Mouse (Mus musculus) adrenal gland, adult (tissue): ENCODE results near the gene Rap2b.

Experiments used
- DNase-seq, 2 experiments: peaks; one replicate each; pipeline ENCODE4 v3.0.0; 2022 to 2023; ENCODE audit warnings: low spot score in 1 of 2; ENCODE audit not compliant: inconsistent age in 2 of 2

Gene Rap2b

GRCm38 (mm10) chr3:61361338-61361737 lies at the start of gene Rap2b:
Rap2b (plus strand) TSS chr3:61361638.
- DNase-seq: no peak

- no peak for DNase-seq
Measured at GRCm38 (mm10) chr3:61315002-61315401, 46.4 kb upstream of the Rap2b start.

DNA sequence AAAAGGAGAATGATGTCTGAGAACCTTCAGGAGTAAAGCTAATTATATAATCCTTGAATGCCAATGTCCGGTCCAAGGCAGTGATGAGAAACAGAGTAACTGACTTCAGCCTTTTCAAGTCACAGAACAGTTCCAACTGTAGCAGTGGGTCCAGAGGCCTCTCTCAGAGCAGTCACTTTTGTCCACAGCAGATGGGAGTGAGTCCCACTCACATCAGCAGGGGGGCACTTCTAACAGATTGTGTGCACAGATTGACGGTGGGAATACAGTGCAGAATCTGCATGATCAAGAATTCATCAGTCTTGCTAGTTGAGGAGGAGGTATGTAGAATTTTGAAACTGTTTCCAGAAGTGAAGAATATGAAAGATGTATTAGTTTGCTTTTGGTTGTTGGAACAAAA lies 41.4 kb upstream of the Rap2b start:
- DNase-seq: no peak

DNA sequence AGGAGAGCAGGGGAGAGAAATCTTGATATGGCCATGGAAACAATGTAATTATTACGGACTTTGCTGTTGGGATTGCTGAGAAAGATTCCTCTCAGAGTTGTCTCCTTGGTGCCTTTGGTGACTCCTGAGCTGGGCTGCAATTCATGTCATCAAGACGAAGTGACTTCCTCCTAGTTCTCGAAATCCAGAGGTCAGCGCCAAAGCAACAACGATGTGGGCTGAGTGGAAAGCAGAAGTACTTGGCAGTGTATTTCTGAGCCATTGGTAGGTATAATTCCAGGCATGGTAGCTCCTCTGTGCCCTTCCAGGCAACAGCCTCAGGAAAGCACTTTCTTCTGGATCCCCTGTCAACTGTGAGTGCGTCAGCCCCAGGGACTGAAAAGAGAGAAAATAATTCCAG lies 39.8 kb upstream of the Rap2b start:
- no peak for DNase-seq

DNA sequence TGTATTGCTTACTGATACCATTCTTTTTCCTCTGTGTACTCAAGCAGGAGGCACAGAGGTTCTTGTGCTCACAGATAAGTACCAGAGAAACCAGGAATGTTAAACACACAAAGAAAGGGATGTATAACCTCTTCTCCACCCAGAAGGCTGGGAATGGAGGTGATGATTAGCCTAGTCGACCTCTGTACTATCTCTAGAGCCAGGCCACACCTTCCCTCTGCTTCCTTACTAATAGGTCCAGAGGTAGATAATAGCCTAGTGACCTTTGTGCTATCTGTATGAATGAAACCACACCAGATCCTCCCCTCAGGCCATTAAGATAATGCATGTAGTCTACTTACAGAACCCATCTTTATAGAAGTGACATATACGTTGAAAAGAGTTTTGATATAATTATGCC lies 25.2 kb upstream of the Rap2b start:
- no peak for DNase-seq

GRCm38 (mm10) chr3:61337230-61337629 lies 24.2 kb upstream of the Rap2b start:
- DNase-seq: no peak

GRCm38 (mm10) chr3:61340321-61340720 lies 21.1 kb upstream of the Rap2b start:
- DNase-seq: no peak

DNA sequence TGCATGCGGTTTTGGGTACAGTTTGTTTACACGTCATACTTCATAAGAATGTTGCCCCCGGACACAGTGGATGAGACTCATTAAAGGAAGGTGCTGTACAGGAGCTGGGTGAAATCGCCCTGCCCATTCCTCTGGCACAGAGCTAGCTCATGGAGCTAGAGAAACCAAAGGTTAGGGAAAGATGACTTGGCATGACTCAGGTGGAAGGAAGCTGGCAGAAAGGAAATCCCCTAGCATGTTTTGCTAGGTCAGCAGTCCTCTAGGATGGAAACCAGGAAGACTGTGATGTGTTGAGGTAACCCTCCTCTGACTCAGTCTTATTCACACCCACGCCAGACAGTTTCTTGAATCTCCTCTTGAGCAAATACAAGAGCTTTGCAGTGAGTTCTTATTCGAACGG lies 17.4 kb upstream of the Rap2b start:
- DNase-seq: no peak

DNA sequence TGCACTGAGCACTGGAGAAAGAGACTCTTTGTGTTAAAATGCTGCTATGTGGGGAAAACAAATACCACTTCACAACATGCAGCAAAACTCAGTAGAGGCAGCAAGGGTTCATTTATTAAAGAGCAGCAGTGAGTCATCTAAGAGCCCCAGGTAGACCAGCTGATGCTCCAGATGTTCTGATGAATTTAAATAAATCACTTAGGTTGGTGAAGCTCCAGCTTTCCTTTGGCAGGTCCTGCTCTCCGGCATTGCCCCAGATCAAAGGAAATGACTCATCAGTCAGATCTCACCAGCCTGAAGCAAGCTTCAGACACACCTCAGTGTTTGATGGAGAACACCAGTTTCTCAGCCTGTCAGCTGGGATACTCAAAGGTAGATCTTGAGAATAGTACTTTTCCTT lies 15.8 kb upstream of the Rap2b start:
- DNase-seq: no peak

GRCm38 (mm10) chr3:61348036-61348614 lies 13.3 kb upstream of the Rap2b start:
- DNase-seq: no peak

GRCm38 (mm10) chr3:61349433-61349832 lies 12.0 kb upstream of the Rap2b start:
- no peak for DNase-seq

GRCm38 (mm10) chr3:61355464-61355863 lies 6.0 kb upstream of the Rap2b start:
- no peak for DNase-seq

DNA sequence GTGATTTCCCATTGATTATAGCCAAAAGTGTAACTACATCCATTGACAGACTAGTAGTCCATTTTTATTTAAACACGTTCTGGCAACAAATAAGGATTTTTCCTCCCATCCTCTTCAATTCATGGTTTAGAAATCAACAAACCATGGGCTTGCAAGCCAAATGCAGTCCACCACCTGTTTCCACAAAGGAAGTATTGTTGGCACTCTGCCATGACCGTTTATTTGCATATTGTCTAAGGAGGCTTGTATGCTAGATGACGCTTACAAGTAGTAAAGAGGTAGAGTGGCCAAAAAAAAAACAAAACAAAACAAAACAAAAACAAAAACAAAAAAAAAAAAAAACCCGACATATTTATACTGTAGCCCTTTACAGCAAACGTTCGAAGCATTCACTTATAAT lies 3.3 kb upstream of the Rap2b start:
- no peak for DNase-seq

GRCm38 (mm10) chr3:61358756-61359293 lies 2.6 kb upstream of the Rap2b start:
- DNase-seq: no peak

DNA sequence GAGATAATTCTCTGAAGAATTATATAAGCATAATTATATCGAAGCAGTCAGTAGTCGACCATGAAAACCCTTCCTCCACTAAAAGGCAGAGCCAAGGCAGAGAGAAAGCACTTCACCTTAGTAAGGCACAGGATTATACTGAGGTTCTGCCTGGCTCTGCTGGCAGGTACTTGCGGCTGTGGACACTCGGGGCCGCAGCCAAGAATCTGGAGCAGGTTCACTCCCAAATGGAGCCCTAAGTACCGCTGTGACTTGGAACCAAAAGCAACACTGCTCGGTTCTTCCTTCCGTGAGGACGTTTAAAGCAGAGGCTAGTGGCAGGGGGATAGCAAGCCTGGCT lies 1.4 kb downstream of the Rap2b start:
- no peak for DNase-seq

- peak; percentile 92 to 97 for DNase-seq
Measured at GRCm38 (mm10) chr3:61363161-61363988, 1.9 kb downstream of the Rap2b start.

DNA sequence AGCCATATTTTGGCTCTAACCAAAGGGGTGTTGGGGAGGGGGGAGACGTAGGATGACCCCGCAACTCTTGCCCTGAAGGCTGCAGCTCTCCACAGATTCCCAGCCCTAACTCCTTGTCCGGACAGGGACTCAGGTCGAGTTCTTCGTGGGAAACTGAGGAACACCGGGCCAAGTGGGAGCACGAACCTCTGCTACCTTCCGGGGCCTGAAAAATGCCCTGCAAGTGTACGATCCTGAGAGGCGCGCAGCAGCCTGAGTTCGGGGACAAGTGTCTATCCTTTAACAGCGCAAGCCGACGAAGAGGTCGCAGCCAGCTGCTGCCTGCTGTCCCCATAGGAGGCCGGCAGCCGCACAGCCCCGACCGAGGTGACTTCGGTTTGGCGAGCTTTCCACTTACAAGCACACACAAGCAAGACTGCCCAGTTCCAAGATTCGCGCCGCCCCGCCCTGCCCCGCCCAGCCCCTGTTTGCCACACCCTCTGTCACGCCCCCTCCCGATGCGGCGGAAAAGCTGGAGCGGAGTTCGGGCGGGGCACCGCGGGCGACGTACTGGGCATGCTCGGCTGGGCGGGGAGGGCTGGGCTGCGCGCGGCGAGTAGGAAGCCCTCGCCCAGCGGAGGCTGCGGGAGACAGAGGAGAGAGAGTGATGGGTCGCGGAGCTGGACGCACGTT lies 2.7 kb downstream of the Rap2b start:
- peak; percentile 93 to 98 for DNase-seq

GRCm38 (mm10) chr3:61364661-61364977 lies 3.2 kb downstream of the Rap2b start:
- DNase-seq: no peak

DNA sequence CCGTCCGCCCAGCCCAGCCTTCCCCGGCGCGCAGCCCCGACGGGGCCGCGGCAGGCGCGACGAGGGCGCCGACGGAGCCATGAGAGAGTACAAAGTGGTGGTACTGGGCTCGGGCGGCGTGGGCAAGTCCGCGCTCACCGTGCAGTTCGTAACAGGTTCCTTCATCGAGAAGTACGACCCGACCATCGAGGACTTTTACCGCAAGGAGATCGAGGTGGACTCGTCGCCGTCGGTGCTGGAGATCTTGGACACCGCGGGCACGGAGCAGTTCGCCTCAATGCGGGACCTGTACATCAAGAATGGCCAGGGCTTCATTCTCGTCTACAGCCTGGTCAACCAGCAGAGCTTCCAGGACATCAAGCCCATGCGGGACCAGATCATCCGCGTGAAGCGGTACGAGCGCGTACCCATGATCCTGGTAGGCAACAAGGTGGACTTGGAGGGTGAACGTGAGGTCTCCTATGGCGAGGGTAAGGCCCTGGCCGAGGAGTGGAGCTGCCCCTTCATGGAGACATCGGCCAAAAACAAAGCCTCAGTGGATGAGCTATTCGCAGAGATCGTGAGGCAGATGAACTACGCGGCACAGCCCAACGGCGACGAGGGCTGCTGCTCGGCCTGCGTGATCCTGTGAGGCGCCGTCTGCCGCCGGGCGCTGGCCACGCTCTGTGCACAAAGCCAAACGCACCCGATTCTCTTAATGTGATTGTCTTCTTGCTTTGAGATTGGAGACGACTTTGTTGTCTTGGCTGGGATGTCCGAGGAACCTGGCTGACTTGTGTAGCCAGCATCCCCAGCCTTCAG lies 3.7 kb downstream of the Rap2b start:
- DNase-seq: peak; percentile 55 to 85

DNA sequence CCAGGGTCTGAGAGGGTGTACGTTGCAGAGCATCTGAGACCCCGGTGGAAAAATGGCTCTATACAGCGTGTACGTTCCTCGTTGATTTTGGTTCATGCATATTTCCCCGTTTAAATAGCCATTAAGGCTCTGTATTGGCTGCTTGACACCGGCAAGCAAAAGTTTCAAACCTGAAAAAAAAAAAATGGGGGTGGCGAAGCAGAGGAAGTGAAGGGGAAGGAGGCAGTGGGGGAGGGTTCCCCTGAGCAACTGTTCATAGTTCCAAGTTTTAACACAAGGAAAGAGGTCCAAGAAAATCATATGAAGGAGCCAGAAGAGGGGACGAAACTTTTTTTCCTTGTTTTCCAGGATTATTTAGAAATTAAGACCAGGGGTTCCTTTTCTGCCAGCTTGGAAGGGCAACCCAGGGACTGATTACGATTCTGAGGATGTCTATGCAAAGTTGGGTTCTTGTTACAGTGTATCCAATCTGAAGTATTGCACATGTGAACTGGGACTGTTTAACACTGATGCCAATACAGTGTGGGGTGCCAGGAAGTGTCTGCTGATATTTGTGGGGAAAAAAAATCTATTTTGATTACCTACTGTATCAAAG lies 4.4 kb downstream of the Rap2b start, which contains the start of gene B430305J03Rik:
TSS of gene B430305J03Rik (minus strand) at position 173 of the 595 bp plus-strand sequence.
- DNase-seq: peak in 1 of 2 experiments; percentile 51

DNA sequence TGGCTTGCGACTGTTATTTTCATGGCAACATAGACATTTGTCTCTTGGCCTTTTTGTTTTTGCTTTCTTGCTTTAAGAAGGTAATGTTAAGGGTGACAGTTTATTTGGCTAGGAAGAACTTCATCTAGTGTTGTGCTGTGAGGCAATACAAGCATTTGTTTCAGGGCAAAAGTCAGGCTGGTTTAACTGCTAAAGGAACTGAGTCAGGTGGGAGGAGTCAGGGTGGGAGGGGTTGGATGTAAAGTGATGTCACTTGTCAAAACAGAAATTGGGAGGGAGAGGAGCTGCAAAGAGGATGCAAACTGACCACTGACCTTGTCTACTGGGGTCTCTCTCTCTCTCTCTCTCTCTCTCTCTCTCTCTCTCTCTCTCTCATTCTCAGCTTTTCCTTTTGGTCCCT lies 7.0 kb downstream of the Rap2b start:
- DNase-seq: no peak
